Mouse (Mus musculus) thymus, adult 18-20 months (tissue): Measurements from ENCODE around the gene Ppm1b.

ENCODE experiments used
- DNase-seq, 2 experiments: peaks; one replicate each; pipeline ENCODE4 v3.0.0; 2022; ENCODE audit warnings: mixed read lengths in 2 of 2

Ppm1b gene

DNA sequence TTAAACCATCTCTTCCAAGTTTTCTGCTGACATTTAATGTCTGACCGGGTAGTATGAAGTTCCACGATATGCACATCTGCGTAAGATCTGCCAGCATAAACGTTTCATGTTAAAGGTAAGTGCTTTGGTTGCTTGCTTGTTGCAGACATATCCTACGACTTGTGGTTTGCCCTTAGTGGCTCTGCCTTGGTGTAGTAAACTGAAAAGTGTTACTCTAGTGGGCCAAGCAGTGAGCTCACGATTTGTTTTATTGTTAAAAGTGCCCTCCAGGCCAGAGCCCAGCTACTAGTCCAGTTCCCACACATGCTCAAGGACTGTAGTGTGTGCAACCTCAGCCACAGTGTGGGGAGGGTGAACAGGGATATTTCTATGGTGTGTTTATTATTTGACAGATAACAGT is 69.9 kb downstream of the Ppm1b start:
- no peak for DNase-seq

- DNase-seq: no peak
Measured at GRCm38 (mm10) chr17:85027247-85027646, 70.7 kb downstream of the Ppm1b start.

DNA sequence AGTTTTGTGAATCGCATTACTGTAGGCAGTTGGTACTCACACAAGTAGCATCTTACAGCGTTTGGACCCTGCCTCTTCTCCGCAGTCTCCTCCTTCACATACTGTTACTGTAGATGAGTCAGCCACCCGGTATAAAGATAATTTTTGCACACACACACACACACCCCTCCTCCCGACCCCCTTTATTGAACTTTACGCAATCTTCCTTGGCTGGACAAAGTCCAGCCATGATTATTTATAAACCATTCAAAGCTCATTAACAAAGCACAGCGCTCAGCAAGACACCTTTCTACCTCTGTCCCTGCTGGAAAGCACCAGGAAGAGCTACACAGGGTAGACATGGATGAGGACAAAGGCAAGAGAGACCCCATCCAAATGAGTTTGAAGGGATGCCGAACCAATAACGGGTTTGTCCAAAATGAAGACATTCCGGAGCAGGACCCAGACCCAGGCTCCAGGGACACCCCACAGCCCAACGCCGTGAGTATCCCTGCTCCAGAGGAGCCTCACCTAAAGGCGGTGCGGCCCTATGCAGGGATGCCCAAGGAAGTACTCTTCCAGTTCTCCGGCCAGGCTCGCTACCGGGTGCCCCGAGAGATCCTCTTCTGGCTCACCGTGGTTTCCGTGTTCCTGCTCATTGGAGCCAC is 71.7 kb downstream of the Ppm1b start, which contains the start of gene Slc3a1:
Gene Slc3a1, plus strand, starts transcription at position 284 of the 647 bp plus-strand sequence.
- DNase-seq: no peak

GRCm38 (mm10) chr17:85028797-85029196 is 72.3 kb downstream of the Ppm1b start:
- no peak for DNase-seq

DNA sequence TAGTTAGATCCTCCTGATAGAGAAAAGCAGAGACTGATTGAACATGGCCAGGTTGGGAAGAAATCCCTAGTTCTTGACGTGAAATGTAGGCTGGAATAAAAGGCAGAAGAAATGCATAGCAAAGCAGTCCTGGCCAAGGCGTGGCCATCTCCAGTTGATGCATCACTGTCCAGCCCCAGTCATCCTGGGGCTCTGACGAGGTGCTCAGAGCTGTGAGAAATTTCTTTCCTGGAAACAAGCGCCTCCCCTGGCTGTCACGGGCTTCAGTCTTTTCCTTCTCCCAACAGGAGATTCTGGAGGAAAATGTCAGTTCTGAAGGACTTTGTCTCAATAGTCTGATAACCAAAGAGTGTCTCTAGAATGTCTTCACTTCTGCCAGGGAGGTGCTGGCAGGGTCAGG is 74.1 kb downstream of the Ppm1b start:
- no peak for DNase-seq

DNA sequence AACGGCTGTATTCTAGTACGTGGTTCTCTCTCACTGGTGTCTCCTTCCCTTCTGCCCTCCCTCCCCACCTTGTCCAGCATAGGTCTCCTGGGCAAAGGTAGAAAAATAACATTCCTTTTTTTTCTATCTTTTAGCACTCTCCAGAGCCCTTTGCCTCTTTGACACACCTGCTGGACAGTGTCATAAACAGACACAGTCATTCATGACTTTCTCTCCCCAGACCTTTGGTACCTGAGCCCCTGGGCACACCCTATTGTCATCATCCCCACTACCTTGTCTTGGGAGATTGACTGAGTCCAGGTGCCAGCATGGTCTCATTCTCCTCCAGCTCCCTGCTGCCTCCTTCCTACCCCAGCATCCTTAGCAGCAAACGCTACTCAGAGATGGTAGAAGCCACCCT is 76.5 kb downstream of the Ppm1b start:
- no peak for DNase-seq

DNA sequence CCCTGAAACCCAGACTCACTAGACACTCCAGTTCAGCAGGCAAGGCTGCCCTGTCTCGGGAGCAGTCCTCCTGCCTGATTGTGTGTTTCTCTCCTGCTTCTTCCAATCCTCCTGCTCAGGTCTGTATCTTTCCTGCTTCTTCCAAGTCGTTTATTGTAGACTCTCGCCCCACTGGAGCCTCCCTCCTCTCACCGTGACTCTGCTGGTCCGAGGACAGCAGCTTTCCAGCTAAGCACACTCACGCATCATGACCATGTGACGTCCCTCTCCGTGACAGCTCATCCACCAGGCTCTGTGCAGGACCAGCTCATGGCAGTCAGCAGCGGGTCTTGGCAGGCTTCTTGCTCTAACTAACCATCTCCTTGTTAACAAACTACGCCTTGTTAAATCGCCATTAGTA is 77.5 kb downstream of the Ppm1b start:
- DNase-seq: no peak

DNA sequence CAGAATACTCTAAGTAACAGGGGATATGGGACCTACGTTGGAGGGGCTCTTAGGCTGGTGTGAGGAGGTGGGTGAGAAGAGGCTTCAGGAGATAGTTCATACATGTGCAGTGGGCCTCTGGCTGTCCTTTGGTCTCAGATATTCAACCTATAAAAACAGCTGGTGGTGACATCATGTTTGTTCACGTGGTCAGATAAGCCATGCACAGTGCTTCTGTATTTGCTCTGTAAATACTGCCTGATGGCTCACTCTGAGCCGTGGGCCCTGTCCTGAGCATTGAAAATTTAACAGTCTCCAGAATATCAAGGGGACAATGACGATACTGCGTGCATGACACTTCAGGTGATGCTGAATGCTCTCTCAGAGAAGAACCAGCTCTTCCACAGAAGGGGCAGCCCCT is 81.3 kb downstream of the Ppm1b start:
- DNase-seq: no peak

DNA sequence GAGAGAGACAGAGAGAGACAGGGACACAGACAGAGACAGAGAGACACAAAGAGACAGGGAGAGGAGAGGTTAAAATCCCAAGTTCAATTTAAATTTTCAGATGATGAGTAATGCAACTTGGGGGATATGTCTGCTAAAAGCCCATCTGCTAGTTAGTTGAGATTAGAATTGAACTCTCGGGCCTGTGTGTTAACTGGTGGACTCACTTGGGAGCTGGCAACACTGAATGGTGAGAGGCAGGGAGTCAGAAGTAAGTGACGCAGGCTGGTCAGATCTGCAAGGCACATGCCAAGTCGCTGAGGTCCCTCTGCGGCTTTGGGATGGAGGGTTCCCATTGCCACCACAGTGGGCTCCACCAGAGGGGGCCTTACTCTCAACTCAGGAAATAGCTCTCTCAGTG is 81.8 kb downstream of the Ppm1b start:
- DNase-seq: no peak

DNA sequence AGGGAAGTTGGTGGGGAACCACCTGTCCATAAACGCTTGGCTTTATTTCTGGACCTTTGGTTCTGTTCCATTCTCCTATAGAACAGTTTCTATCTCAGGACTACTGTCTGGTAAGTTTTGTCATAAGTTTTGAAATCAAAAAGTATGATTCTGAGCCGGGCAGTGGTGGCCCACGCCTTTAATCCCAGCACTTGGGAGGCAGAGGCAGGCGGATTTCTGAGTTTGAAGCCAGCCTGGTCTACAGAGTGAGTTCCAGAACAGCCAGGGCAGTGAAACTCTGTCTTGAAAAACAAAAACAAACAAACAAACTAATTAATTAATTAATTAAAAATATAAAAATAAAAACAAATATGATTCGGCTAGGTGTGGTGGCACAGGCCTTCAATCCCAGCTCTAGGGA is 82.2 kb downstream of the Ppm1b start:
- no peak for DNase-seq

- DNase-seq: no peak
Measured at GRCm38 (mm10) chr17:85040913-85041312, 84.4 kb downstream of the Ppm1b start.

GRCm38 (mm10) chr17:85042419-85042818 is 85.9 kb downstream of the Ppm1b start:
- DNase-seq: no peak

GRCm38 (mm10) chr17:85043404-85043816 is 86.9 kb downstream of the Ppm1b start:
- DNase-seq: no peak

- no peak for DNase-seq
Measured at GRCm38 (mm10) chr17:85044466-85044865, 87.9 kb downstream of the Ppm1b start.

- no peak for DNase-seq
Measured at GRCm38 (mm10) chr17:85045160-85045559, 88.6 kb downstream of the Ppm1b start.

DNA sequence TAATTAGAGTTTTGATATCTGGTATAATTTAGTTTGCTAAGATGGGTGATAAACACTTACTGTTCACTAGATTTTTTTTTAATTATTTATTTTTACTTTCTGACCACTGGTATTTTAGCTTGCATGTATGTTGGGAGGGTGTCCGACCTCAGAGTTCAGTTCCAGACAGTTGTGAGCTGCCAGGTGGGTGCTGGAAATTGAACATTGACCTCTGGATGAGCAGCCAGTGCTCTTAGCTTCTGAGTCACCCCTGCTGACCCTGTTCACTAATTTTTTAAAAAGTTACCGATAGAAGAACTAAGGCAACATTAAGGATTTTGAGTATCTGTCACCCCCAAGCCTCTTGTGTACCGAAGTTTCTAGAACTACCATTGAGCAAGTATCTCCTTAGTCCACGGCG is 91.8 kb downstream of the Ppm1b start:
- DNase-seq: no peak

DNA sequence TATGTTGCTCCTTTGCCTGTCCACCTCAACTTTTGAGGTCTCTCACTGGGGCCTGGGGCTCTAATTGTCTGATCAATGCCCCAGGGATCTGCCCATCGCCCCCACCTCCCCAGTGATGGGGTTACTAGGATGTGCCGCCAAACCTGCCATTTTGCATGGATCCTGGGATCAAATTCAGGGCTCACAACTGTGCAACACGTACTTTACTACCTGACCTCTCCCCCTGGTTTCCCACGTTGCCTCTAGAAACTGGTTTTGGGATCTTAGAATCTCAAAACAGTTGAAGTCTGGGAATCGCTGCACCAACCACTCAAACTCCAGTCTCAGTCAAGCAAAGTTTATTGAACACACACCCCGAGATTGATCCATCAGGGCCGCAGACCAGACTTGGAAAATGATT is 101.7 kb downstream of the Ppm1b start:
- DNase-seq: no peak

DNA sequence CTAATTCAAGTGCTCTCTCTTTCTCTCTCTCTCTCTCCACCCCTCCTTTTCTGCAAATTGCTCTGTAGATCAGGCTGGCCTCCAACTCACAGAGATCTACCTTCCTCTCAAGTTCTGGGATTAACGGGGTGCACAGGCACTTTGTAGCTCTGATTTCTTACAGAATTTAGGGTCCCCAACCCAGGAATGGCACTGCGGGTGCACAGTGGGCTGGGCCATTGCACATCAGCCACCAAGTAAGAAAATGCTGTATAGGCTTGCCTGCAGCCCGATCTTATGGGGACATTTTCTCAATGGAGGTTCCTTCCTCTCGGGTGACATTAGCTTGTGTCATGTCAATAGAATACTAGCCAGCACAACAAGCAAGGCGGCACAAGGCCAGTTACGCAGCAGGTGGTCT is 102.6 kb downstream of the Ppm1b start:
- no peak for DNase-seq

DNA sequence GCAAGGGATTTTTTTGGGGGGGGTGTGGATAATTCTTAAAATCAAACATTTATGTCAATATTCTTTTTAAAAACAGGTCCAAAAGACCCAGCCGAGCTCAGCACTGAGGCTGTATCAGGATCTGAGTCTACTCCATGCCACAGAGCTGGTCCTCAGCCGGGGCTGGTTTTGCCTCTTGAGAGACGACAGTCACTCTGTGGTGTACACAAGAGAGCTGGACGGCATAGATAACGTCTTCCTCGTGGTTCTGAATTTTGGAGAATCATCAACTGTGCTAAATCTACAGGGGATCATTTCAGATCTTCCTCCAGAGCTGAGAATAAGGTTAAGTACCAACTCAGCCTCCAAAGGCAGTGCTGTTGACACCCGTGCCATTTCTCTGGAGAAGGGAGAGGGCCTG is 107.0 kb downstream of the Ppm1b start:
- no peak for DNase-seq

GRCm38 (mm10) chr17:85067331-85067730 is 110.8 kb downstream of the Ppm1b start:
- DNase-seq: no peak

DNA sequence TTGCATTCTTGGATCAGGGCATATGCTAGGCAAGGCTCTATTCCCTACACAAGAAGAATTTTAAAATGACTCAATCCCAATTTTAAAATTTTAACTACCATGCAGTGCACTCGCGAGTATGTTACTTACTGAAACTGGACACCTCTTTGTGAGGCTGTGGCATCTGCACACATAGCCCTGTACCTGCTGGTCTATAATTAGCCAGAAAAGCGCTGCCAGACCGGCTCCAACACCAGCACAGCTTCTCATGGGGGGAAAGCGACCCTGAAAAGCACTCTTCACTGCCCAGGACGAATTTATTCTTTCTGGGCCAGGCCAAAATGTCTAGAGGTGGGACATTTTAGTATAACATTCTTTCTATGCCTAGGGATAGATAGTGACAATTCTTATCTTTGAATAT is 114.1 kb downstream of the Ppm1b start:
- no peak for DNase-seq

DNA sequence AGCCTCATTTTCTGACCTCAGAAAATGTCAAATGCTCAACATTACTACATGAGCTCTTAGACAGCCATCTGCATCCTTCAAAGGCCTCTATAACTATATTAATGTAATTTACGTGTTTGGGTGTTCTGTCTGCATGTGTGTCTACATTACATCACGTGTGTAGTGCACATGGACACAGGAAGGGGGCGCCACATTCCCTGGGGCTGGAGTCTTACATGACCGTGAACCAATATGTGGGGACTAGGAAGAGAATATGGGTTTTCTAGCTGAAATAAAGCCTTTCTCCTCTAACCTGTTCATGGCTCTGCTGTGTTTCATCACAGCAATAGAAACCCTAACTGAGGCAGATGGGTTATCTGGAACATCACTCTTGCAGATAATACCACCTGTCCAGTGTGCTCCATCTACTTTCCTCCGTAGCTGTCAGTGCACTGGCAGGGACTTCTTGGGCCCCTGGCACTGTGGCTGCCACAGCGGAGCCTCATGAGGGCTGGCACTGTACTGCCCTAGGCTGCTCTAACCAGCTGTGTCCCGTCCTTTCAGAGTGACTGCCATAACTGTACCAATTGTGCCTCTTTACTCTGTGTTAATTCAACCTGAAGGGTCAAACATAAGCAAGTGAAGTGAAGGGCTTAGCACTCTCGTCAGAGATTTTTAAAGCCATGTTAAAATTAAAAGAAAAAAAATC is 114.7 kb downstream of the Ppm1b start:
- no peak for DNase-seq

DNA sequence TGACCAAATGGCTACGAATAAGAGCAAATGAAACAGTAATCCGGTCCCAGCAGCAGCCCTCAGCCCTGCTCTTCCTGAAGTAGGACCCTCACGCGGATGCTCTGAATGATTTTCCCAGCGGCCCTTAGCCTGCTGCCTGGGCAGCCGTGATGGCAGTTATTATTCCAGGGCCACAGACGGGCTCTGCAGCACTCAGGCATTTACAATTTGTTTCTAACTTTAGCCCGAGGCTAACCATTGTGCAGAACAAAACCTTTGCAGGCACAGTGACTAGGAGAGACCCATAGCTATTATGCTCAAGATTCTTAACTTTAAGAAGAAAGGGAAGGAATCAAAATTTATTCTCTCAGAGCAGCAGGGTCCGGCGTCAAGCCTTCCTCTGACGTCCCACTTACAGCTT is 115.8 kb downstream of the Ppm1b start:
- no peak for DNase-seq

- no peak for DNase-seq
Measured at GRCm38 (mm10) chr17:85073214-85073613, 116.7 kb downstream of the Ppm1b start.
